Mouse (Mus musculus) cortical plate, adult 2 months (tissue): ENCODE measurements around the gene Sh3gl1.

Source experiments
- CTCF ChIP-seq: fragments of 200-500 bp; IDR thresholded peaks from 2 replicates; pipeline ENCODE4 v1.5.1; 2011; ENCODE audit warnings: mild to moderate bottlenecking, control low read depth, low read length; ENCODE audit not compliant: insufficient read depth; ENCODE audit errors: extremely low read depth
- POLR2A ChIP-seq: fragments of 200-500 bp; IDR thresholded peaks from 2 replicates; pipeline ENCODE4 v1.6.1; 2011; ENCODE audit warnings: mild to moderate bottlenecking, low read length, control low read depth; ENCODE audit not compliant: insufficient read depth; ENCODE audit errors: extremely low read depth

GRCm38 (mm10) chr17:56034726-56035100, 1.7 kb downstream of the Sh3gl1 start:
- TF ChIP-seq CTCF (no peak), POLR2A (no peak)
